Mouse (Mus musculus): ENCODE data around the gene Asap2. TPM values are rescaled to one million over a fixed set of nuclear protein-coding genes. Genes with fewer than 3 reads are reported as not detected.

Asap2 gene
- polyA plus RNA-seq, 1 experiment, result 22.3 TPM

GRCm38 (mm10) chr12:21130274-21130823, 140.1 kb downstream of the Asap2 start:
- no peak for DNase-seq (ENCODE audit: extremely low spot score in 1 of 2, low spot score in 1 of 2)

DNA sequence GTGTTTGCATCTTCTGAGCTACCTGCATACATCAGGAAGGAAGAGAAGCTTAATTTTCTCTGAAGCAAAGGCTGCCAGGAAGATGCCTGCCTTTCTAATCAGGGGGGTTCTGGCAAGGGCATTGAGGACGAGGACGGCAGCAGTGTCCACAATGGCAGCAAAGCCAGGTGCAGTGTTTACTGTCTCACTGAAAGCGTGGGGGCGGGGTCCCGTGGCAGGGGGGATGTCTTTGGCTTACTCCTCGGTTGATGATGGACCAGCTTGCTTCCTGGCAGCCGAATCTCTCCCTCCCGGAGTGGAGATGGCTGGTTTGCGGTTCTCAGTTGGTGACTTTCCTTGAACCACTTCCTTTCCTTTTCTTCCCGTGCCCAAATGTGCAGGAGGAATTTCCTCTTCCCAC, 142.3 kb downstream of the Asap2 start:
- DNase-seq (ENCODE audit: extremely low spot score in 1 of 2, low spot score in 1 of 2), result no peak

GRCm38 (mm10) chr12:21133031-21133430, 142.8 kb downstream of the Asap2 start:
- DNase-seq (ENCODE audit: extremely low spot score in 1 of 2, low spot score in 1 of 2), result no peak

DNA sequence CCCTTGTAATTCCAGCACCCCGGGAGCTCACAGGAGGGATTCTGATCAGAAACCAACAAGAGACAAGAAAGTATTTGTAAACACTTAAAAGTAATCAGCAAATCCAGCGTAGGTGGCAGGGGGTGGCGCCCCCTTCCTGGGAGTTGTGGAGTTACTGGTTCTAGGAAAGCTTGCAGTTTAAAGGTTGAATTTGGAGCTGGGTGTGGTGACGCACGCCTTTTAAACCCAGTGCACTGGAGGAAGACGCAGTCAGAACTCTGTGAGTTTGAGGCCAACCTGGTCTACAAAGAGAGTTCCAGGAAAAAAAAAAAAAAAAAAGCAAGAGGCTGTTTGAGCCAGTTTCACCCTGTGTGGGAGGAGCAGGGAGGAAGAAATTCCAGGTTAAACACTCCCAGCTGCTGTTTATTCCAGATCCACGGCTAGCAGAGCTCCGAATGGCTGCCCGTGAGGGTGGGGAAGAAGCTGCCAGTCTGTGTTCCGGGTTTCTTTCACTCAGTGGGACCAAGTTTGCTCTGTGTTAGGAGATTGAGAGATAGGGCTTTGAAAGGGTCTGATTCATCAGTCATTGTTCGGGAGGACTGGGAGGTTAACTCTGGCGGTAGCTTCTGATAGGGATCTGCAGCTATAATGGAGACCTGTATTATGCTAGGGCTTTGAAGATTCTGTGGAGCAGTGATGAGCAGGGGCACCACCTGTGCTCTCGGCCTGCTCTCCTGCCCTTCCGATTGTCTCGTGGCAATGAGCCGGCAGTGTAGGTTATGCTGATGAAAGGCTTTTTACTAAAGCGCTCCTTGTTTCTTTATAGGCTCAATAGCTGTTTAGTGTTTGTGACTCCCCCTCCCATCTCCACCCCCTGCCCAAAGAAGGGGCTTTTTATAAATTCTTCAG, 144.0 kb downstream of the Asap2 start:
- no peak for DNase-seq (ENCODE audit: extremely low spot score in 1 of 2, low spot score in 1 of 2)

DNA sequence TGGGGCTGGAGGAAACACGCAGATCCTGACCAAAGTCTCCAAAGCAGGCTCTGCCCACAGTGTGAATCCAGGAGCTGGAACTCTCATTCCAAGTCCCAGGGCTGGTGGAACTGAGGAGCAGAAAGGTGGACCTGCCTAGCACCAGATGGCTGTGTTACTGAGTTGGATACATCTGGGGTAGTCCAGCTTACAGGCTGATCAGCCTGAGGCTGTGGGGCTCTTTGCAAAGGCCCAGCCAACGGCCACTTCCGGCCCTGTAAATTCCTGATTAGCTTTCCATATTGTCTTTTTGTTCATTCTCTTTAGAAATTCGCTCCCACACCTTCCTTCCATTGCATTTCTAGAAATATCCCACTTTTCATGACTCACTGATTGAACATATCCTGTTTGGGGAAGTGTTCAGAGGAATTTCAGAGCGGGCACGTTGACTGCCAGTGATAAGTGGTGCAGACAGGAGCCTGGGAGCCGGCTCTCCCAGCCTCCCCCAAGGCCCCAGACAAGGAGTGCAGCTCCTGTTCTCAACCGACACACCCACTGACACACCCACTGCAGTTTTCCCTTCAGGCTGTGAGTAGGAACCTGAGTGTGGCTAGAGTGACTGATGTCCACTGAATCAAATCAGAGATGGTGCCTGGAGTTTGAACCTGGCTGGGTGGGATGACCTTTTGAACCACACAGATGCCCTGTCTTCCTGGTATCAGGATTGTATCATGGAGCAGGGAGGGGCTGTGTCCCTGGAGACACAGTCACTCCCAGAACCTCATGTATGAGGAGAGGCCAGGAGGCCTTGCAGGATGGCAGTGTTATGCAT, 145.6 kb downstream of the Asap2 start:
- peak in 1 of 2 experiments; percentile 63 for DNase-seq (ENCODE audit: extremely low spot score in 1 of 2, low spot score in 1 of 2)

DNA sequence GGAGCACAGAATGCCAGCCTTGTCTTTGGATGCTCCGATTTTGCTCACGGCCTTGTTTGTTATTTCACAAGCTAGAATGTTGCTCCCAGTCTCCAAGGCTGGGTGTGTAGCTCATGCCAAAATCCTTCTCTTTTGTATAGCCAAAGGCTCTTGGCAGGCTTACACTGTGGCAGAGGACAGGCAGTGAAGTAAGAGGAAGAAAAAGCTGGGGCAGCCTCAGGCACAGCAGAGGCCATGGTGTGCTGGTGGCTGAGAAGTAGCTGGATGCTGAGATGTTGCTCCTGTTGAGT, 146.1 kb downstream of the Asap2 start:
- DNase-seq (ENCODE audit: extremely low spot score in 1 of 2, low spot score in 1 of 2), result no peak

DNA sequence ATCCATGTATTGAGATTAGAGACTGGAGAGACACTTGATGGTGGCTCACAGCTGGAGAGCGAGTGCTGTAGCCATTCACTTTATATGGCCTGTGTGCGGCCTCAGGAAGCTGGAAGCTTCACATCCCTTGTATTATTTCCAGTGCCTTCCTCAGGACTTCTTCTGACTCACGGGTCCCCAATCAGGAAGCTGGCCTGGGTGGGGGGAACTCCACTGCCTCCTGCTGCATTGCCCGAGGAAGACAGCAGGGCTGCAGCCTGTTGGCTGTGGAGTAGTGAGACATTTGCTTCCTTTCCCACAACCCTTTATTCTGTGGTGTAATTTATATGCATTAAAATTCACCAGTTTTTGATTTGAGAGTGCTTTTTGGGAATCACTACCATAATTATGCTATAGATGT, 149.3 kb downstream of the Asap2 start:
- DNase-seq (ENCODE audit: extremely low spot score in 1 of 2, low spot score in 1 of 2), result no peak

DNA sequence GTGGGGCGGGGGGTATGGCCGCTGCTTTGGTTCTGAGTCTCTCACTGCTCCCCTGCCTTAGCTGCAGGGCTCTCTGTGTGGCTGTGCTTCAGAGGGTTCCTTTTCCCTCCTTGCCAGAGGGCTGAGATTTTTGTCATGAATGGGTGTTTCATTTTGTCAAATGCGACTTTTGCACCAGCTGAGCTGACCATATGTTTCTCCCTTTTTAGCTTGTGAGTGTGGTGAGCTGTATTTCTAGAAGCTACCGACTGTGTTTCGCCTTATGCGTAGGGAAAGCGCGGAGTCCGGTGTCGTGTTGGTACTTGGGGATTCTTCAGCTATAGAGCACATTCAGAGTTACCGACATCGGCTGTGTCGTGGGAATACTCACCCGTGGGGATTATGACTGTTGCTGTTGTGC, 149.9 kb downstream of the Asap2 start:
- DNase-seq (ENCODE audit: extremely low spot score in 1 of 2, low spot score in 1 of 2), result peak; percentile 73 to 86

DNA sequence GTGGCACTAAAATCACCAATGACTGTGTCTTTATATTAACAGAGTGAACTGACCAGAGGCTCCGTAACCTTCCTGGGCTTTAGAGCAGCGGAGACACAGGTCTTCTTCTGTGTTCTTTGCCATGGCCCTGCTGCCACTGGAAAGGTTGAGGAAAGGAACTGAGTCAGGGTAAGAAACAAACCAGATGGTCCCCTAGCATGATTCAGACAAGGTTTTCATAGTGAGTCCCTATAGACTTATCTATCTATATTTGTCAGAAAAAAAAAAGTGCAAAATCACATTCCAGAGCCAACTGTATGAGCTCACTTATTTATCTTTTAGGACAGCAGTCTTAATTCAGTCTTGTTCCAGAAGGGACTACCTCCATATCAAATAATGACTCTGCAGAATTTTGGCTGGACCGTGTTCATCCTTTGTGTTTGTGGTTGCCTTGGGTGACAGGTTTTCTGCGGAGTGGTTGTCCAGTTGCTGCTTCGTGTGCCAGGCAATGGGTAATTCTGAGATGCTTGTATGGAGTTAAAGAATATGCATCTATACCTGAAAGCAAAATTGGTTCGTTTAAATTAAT, 150.6 kb downstream of the Asap2 start:
- DNase-seq (ENCODE audit: extremely low spot score in 1 of 2, low spot score in 1 of 2), result no peak

- no peak for DNase-seq (ENCODE audit: extremely low spot score in 1 of 2, low spot score in 1 of 2)
These were observed 151.5 kb downstream of the Asap2 start for GRCm38 (mm10) chr12:21141691-21142300.

DNA sequence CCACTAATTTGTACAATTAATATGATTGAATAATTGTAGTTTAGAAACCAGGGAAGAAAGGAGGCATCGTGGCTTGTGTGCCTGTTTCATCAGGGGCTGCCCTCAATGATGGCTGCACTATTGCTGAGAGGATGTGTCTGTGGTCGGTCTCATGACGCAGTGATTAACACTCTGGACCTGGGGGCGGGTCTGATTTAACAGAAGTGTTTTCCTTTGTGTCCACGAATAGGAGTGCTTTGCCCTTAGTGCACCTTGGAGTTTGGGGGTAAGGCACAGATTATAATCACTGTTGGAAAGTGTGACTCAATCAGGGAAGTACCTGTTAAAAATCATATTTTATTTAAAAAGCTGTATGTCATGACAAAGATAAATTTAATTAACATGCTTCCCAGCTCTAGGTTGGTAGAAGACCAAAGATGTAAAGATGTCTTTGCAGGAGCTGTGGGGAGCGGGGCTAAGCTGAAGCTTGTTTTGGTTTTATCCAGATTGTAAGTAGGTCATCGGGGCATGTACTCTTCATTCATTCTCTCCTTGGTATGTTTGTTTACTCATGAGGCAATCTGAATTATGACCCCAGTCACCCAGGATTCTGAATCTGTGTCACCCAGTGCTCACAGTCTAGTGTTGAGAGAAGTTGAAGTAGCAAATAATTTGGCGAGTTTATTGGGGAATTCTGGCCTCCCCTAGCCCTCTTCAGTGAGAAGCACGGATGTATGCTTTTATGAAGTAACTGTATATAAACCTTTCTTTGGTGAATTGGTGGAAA, 152.4 kb downstream of the Asap2 start:
- no peak for DNase-seq (ENCODE audit: extremely low spot score in 1 of 2, low spot score in 1 of 2)

DNA sequence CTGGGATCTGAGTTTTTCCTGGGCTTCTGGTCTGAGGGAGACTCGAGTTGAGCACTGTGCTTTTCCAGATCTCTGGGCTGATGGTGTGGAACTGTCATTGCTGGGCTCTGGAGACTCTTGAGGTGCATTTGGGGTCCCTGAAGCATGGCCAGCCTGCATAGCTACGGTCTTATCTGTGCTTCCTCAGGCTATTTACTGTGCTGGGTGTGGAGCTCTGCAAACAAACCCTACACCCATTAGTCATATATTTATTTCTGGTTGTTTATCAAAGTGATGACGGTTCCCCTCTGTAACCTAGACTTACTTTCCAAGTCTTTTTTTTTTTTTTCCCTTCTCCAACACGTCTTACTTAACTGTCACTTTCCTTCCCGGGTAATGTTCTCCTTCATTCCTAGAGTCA, 154.3 kb downstream of the Asap2 start:
- DNase-seq (ENCODE audit: extremely low spot score in 1 of 2, low spot score in 1 of 2), result no peak

DNA sequence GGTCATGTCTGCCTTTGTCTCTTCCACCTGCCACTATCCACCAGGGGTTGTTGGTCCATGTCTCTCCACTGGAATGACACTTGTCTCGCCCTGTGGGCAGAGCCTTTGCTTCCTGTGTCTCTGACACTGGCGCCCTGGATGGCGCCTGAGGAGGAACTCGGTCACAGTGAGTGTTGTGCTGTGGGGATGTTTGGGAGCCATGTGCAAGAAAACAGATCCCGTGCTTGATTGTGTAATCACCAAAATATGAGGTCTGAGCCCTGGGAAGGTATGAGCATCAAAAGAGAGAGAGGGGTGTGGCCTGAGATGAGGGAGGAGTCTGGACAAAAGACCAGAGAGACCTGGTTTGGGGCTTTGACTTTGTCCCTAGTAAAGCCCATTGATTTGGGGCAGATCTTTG, 154.8 kb downstream of the Asap2 start:
- no peak for DNase-seq (ENCODE audit: extremely low spot score in 1 of 2, low spot score in 1 of 2)

- DNase-seq (ENCODE audit: extremely low spot score in 1 of 2, low spot score in 1 of 2), result no peak
These were observed 156.6 kb downstream of the Asap2 start for GRCm38 (mm10) chr12:21146826-21147225.

DNA sequence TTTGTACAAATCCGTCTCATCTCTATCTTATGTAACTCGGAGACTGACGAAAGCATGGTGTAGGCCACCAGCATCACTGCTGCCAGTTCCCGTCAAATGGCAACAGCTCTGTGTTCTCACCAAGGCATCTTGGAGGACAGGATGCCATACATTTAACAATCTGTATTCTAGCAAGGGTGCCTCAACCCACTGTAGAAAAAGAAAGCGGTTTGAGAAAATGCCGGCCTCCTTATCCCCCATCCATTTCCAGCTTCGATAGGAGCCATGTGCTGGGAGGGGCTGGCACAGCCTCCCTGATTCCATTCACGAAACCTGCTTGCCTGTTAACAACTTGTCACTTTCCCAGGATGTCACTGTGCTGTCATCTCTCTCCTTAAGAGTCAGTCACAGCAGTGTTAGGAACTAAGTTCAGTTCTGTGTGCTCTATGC, 163.0 kb downstream of the Asap2 start:
- peak; percentile 72 to 80 for DNase-seq (ENCODE audit: extremely low spot score in 1 of 2, low spot score in 1 of 2)

DNA sequence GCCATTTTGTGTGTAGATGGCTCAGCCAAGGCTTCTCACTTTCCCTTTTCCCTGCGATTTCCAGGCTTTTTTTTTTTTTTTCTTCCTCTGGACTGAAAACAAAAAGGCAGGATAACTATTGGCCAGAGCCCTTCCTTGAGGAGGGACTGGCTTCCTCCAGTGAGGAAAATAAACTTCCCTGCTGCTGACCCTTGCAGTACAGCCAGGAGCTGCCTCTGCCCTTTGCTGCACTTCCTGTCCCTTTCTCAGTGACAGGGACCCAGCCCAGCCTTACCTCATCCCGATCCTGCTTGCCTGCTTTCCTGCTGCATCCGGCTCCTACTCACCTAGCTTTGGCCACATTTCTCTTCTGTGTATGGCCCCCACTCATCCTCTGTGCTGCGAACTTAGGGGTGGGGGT, 164.8 kb downstream of the Asap2 start:
- DNase-seq (ENCODE audit: extremely low spot score in 1 of 2, low spot score in 1 of 2), result no peak

DNA sequence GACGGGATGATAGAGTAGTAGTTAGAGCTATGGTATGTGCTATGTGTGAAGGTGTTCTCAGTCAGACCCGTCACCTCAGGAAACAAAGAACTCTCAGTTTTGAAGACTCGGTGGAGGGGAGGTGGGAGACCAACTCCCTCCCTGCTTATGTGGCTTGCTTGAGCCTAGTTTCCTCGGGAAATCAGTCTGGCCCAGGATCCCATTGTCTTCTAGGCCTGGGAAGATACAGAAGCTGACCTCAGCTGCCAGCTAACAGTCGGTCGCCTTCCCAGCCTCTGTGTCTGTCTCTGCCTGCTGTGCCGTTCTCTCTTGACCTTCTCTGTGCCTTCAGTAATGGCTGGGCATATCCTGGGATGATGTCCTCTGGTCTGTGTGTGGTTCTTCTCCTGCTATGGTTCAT, 169.0 kb downstream of the Asap2 start:
- no peak for DNase-seq (ENCODE audit: extremely low spot score in 1 of 2, low spot score in 1 of 2)

GRCm38 (mm10) chr12:21160327-21160828, 170.1 kb downstream of the Asap2 start:
- DNase-seq (ENCODE audit: extremely low spot score in 1 of 2, low spot score in 1 of 2), result peak in 1 of 2 experiments; percentile 65

DNA sequence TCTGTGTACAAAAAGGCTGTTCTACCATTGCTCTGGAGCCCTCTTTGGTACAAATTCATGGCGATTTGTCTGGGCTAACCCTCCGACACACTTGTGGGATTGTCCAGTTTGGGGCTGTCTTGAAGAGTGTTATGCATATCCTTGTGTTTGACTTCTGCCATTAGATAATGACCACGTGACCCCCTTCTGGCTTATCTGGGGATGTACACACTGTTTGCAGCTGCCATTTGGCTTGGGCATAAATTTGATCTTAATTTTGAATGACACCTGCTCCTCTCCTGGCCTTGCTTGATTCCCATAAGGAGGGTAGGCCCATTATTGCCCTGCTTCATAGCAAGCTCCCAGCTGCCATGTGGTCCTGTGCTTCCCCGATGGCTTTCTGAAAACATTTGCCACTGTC, 171.6 kb downstream of the Asap2 start:
- DNase-seq (ENCODE audit: extremely low spot score in 1 of 2, low spot score in 1 of 2), result no peak

DNA sequence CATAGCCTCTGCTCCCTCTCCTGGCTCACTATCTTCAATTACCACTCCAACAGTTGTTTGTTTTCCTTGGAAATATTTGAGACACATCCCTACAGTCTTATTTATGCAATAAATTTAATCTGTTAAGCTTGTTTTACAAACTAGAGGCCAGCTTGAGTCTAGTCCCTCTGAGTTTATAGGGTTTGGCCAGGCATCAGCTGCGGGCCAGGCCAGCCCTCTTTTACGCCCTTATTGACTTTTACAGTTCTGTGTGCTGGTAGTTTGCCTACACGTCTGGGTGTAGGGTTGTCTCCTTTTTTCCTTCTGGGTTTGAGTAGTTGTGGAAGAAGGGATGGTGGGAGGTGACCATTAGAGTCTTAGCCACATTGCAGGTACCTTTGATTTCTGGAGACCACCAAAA, 173.4 kb downstream of the Asap2 start:
- DNase-seq (ENCODE audit: extremely low spot score in 1 of 2, low spot score in 1 of 2), result no peak

All from frontal cortex, adult 2 months (tissue).